Comparison of ENCODE assay signal across 7 mouse cellular contexts in the genomic region with DNA sequence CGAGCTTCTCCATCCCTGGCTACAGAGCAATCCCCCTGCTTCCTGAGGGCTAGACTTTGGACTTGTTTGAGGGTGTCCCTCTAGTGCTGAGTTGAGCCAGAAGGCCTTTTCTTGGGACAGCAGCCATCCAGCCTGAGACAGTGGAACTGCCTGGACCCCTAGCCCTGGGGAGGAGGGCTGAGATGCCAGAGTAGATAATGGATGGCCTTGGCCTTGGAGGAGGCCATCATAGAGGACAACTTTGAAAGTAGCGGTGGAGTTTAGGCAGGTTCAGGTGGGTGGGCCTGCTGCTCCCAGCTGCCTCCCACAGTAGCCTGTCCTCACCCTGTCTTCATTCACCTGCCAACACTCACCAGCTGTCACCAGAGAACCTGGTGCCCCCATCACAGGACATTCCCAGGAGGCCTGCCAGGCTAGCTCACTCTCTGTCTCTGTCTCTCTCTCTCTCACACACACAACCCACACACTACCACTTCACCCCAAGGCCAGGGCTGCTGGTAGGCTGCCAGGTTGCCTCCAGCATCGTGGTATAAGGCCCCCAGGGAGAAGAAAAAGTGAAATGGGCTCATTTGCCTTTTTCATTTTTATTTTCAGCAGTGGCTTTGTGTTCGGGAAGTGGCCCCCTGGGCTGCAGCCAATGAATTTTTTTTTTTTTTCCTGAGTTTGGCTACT. TPM values are rescaled to one million over a fixed set of nuclear protein-coding genes. Genes with fewer than 3 reads are reported as not detected.
DNase-seq lines count a peak whose midpoint lies in the region; ATAC-seq and TF ChIP-seq lines count a peak whose summit lies in the region.

No protein-coding gene starts in this region.

- no peak for DNase-seq in hindbrain, embryonic 10.5 days (ENCODE audit: low spot score)
- peak; percentile 47 to 50 for DNase-seq in B cell, adult 2 months
- peak; percentile 49 for DNase-seq in adrenal gland, postnatal 14 days
- DNase-seq in liver, embryonic 14.5 days (ENCODE audit: low read depth in 3 of 3, low spot score in 3 of 3) = no peak
- no peak for DNase-seq in midbrain, postnatal 0 days (ENCODE audit: low spot score)

- peaks cover 96% of the 10 kb centered on the region for H3K36me3 ChIP-seq in hindbrain, embryonic 10.5 days
- H3K36me3 ChIP-seq in hindbrain, embryonic 12.5 days = peaks cover 48% of the 10 kb centered on the region
- peaks cover 100% of the 10 kb centered on the region for H3K36me3 ChIP-seq in liver, embryonic 14.5 days (replicated peaks; ENCODE audit: control insufficient read depth, insufficient read depth, low read depth)
- peaks cover 55% of the 10 kb centered on the region for H3K36me3 ChIP-seq in kidney, embryonic 15.5 days
- H3K36me3 ChIP-seq in midbrain, postnatal 0 days (ENCODE audit: insufficient read depth, low read length) = peaks cover 10% of the 10 kb centered on the region

- no peaks in the 10 kb centered on the region for H3K27me3 ChIP-seq in hindbrain, embryonic 10.5 days (ENCODE audit: insufficient read depth, poor library complexity, severe bottlenecking)
- H3K27me3 ChIP-seq in hindbrain, embryonic 12.5 days = no peaks in the 10 kb centered on the region
- H3K27me3 ChIP-seq in liver, embryonic 14.5 days (ENCODE audit: control insufficient read depth, insufficient read depth, low read length) = no peaks in the 10 kb centered on the region
- H3K27me3 ChIP-seq in kidney, embryonic 15.5 days = no peaks in the 10 kb centered on the region
- H3K27me3 ChIP-seq in midbrain, postnatal 0 days (ENCODE audit: insufficient read depth, low read length) = no peaks in the 10 kb centered on the region

- no peak overlapping the region for H3K4me2 ChIP-seq in hindbrain, embryonic 12.5 days (replicated peaks)
- peak overlapping the region; percentile 77 for H3K4me2 ChIP-seq in liver, embryonic 14.5 days (ENCODE audit: low read depth)
- no peak overlapping the region for H3K4me2 ChIP-seq in kidney, embryonic 15.5 days
- H3K4me2 ChIP-seq in midbrain, postnatal 0 days (ENCODE audit: low read depth, low read length, poor library complexity, severe bottlenecking) = no peak overlapping the region

- 81% methylated on average over 4 of the region's 4 CpGs for WGBS in hindbrain, embryonic 10.5 days
- 82% methylated on average over 4 of the region's 4 CpGs for WGBS in hindbrain, embryonic 12.5 days
- 80% methylated on average over 4 of the region's 4 CpGs for WGBS in liver, embryonic 14.5 days (ENCODE audit: insufficient replicate concordance)
- 69% methylated on average over 4 of the region's 4 CpGs for WGBS in kidney, embryonic 15.5 days
- WGBS in midbrain, postnatal 0 days = 68% methylated on average over 4 of the region's 4 CpGs

- ATAC-seq in hindbrain, embryonic 12.5 days (ENCODE audit: low FRiP score) = no peak
- ATAC-seq in liver, embryonic 14.5 days (ENCODE audit: insufficient read depth) = no peak
- ATAC-seq in kidney, embryonic 15.5 days (replicated peaks; ENCODE audit: low FRiP score) = no peak
- no peak for ATAC-seq in midbrain, postnatal 0 days (ENCODE audit: low FRiP score)

- TF ChIP-seq EP300 in liver, embryonic 14.5 days (IDR thresholded peaks at IDR 0.05; ENCODE audit: low read depth) = no peak

- no peak overlapping the region for H3K4me3 ChIP-seq in hindbrain, embryonic 10.5 days
- H3K4me3 ChIP-seq in hindbrain, embryonic 12.5 days = no peak overlapping the region
- H3K4me3 ChIP-seq in liver, embryonic 14.5 days (ENCODE audit: insufficient read depth in 1 of 2, low read depth in 2 of 2, low read length in 2 of 2) = peak overlapping the region; percentile 0 to 88; a peak in 3 of 4 replicates
- H3K4me3 ChIP-seq in kidney, embryonic 15.5 days (replicated peaks) = no peak overlapping the region
- no peak overlapping the region for H3K4me3 ChIP-seq in midbrain, postnatal 0 days (ENCODE audit: low read depth, low read length)

- no peak overlapping the region for H3K9ac ChIP-seq in hindbrain, embryonic 12.5 days
- peak overlapping the region; percentile 38 for H3K9ac ChIP-seq in liver, embryonic 14.5 days (replicated peaks)
- no peak overlapping the region for H3K9ac ChIP-seq in kidney, embryonic 15.5 days
- no peak overlapping the region for H3K9ac ChIP-seq in midbrain, postnatal 0 days (replicated peaks; ENCODE audit: low read length, poor library complexity, severe bottlenecking)

- peaks cover 61% of the 10 kb centered on the region for H3K4me1 ChIP-seq in hindbrain, embryonic 10.5 days (replicated peaks)
- peaks cover 47% of the 10 kb centered on the region for H3K4me1 ChIP-seq in hindbrain, embryonic 12.5 days
- peaks cover 64 to 80% of the 10 kb centered on the region in 2 experiments for H3K4me1 ChIP-seq in liver, embryonic 14.5 days (replicated peaks; ENCODE audit: control insufficient read depth in 2 of 2, insufficient read depth in 2 of 2, low read length in 1 of 2)
- peaks cover 48% of the 10 kb centered on the region for H3K4me1 ChIP-seq in kidney, embryonic 15.5 days
- peaks cover 5% of the 10 kb centered on the region; the same call in 1 of the 2 replicates for H3K4me1 ChIP-seq in midbrain, postnatal 0 days (ENCODE audit: insufficient read depth, low read length)

- no peaks in the 10 kb centered on the region for H3K9me3 ChIP-seq in hindbrain, embryonic 10.5 days
- no peaks in the 10 kb centered on the region for H3K9me3 ChIP-seq in hindbrain, embryonic 12.5 days (replicated peaks)
- H3K9me3 ChIP-seq in liver, embryonic 14.5 days (ENCODE audit: control insufficient read depth, low read length) = no peaks in the 10 kb centered on the region
- H3K9me3 ChIP-seq in kidney, embryonic 15.5 days (replicated peaks) = no peaks in the 10 kb centered on the region
- no peaks in the 10 kb centered on the region for H3K9me3 ChIP-seq in midbrain, postnatal 0 days (ENCODE audit: low read length)

- peak overlapping the region; percentile 5; the same call in 1 of the 2 replicates for H3K27ac ChIP-seq in hindbrain, embryonic 10.5 days
- no peak overlapping the region for H3K27ac ChIP-seq in hindbrain, embryonic 12.5 days
- H3K27ac ChIP-seq in liver, embryonic 14.5 days = peak overlapping the region; percentile 54
- no peak overlapping the region for H3K27ac ChIP-seq in kidney, embryonic 15.5 days
- no peak overlapping the region for H3K27ac ChIP-seq in midbrain, postnatal 0 days (ENCODE audit: low read depth, low read length)

- no peak for TF ChIP-seq CTCF in liver, embryonic 14.5 days (IDR thresholded peaks at IDR 0.05; ENCODE audit: low read depth)
- no peak for TF ChIP-seq CTCF in midbrain, postnatal 0 days (IDR thresholded peaks at IDR 0.05)

RNA-seq across cellular contexts. Expression of a gene that starts 7.7 kb away (rescaled TPM):
- 92.3 and 95.9 TPM in 2 replicates for polyA plus RNA-seq in hindbrain, embryonic 10.5 days (2016; fragmentation: Nextera tagmentation; extraction: Ambion mirVana)
- polyA plus RNA-seq in hindbrain, embryonic 12.5 days (2016; fragmentation: Nextera tagmentation; extraction: Ambion mirVana) = 38.9 and 44.8 TPM in 2 replicates
- 31.6 and 36.2 TPM in 2 replicates for total RNA-seq in adrenal gland, postnatal 14 days (2021)
- 274 and 315 TPM in 2 replicates for polyA plus RNA-seq in liver, embryonic 14.5 days (2012; rRNA removed)
- polyA plus RNA-seq in liver, embryonic 14.5 days (2014; fragmentation: Nextera tagmentation; extraction: Ambion mirVana) = 270 and 320 TPM in 2 replicates
- polyA plus RNA-seq in kidney, embryonic 15.5 days (2015; fragmentation: Nextera tagmentation; extraction: Ambion mirVana) = 32.1 and 37.3 TPM in 2 replicates
- 7.6 and 8.4 TPM in 2 replicates for total RNA-seq in midbrain, postnatal 0 days (2014; rRNA removed)
- polyA plus RNA-seq in midbrain, postnatal 0 days (2015; fragmentation: Nextera tagmentation; extraction: Ambion mirVana) = 7.3 and 7.4 TPM in 2 replicates

RNA-seq across cellular contexts. Expression of a gene that starts 28.0 kb away (rescaled TPM):
- 158 and 162 TPM in 2 replicates for polyA plus RNA-seq in hindbrain, embryonic 10.5 days (2016; fragmentation: Nextera tagmentation; extraction: Ambion mirVana)
- polyA plus RNA-seq in hindbrain, embryonic 12.5 days (2016; fragmentation: Nextera tagmentation; extraction: Ambion mirVana) = 111 and 126 TPM in 2 replicates
- total RNA-seq in adrenal gland, postnatal 14 days (2021) = 55.3 and 65.0 TPM in 2 replicates
- polyA plus RNA-seq in liver, embryonic 14.5 days (2012; rRNA removed) = 39.4 and 45.9 TPM in 2 replicates
- polyA plus RNA-seq in liver, embryonic 14.5 days (2014; fragmentation: Nextera tagmentation; extraction: Ambion mirVana) = 65.3 and 71.1 TPM in 2 replicates
- polyA plus RNA-seq in kidney, embryonic 15.5 days (2015; fragmentation: Nextera tagmentation; extraction: Ambion mirVana) = 138 and 145 TPM in 2 replicates
- 93.8 and 98.3 TPM in 2 replicates for total RNA-seq in midbrain, postnatal 0 days (2014; rRNA removed)
- polyA plus RNA-seq in midbrain, postnatal 0 days (2015; fragmentation: Nextera tagmentation; extraction: Ambion mirVana) = 127 and 130 TPM in 2 replicates

RNA-seq across cellular contexts. Expression of a gene that starts 50.5 kb away (rescaled TPM):
- polyA plus RNA-seq in hindbrain, embryonic 10.5 days (2016; fragmentation: Nextera tagmentation; extraction: Ambion mirVana) = 0.47 and 0.49 TPM in 2 replicates
- polyA plus RNA-seq in hindbrain, embryonic 12.5 days (2016; fragmentation: Nextera tagmentation; extraction: Ambion mirVana) = 0.50 and 0.93 TPM in 2 replicates
- not detected in 2 replicates for total RNA-seq in adrenal gland, postnatal 14 days (2021)
- polyA plus RNA-seq in liver, embryonic 14.5 days (2012; rRNA removed) = 0.01 and 0.03 TPM in 2 replicates
- polyA plus RNA-seq in liver, embryonic 14.5 days (2014; fragmentation: Nextera tagmentation; extraction: Ambion mirVana) = not detected in 2 replicates
- 0.08 and 0.09 TPM in 2 replicates for polyA plus RNA-seq in kidney, embryonic 15.5 days (2015; fragmentation: Nextera tagmentation; extraction: Ambion mirVana)
- 1.7 and 2.8 TPM in 2 replicates for total RNA-seq in midbrain, postnatal 0 days (2014; rRNA removed)
- 1.1 and 1.6 TPM in 2 replicates for polyA plus RNA-seq in midbrain, postnatal 0 days (2015; fragmentation: Nextera tagmentation; extraction: Ambion mirVana)

Comparison
In these comparisons a context has a peak if more than half of its experiments do, and no peak if none do; other contexts are left out.
1. H3K27ac ChIP-seq: peak in hindbrain, embryonic 10.5 days (single experiment) and liver, embryonic 14.5 days (single experiment); none in hindbrain, embryonic 12.5 days (single experiment), kidney, embryonic 15.5 days (single experiment) and midbrain, postnatal 0 days (single experiment).
2. DNase-seq: peak in B cell, adult 2 months (2 of 2) and adrenal gland, postnatal 14 days (single experiment); none in hindbrain, embryonic 10.5 days (single experiment), liver, embryonic 14.5 days (0 of 3) and midbrain, postnatal 0 days (single experiment).
3. H3K4me3 ChIP-seq: peak in liver, embryonic 14.5 days (2 of 2); none in hindbrain, embryonic 10.5 days (single experiment), hindbrain, embryonic 12.5 days (single experiment), kidney, embryonic 15.5 days (single experiment) and midbrain, postnatal 0 days (single experiment).